Mouse (Mus musculus) forebrain, embryonic 11.5 days (tissue): ENCODE measurements around the gene Oxt. TPM values are rescaled to one million over a fixed set of nuclear protein-coding genes. Genes with fewer than 3 reads are reported as not detected.

Source experiments
- ATAC-seq: fragments of 200-750 bp; cut with Nextera tagmentation; replicated peaks from 2 replicates; pipeline ENCODE4 v1.8.0; 2017; ENCODE audit warnings: moderate TSS enrichment; ENCODE audit not compliant: low FRiP score
- DNase-seq: peaks from one replicate; pipeline ENCODE4 v3.0.0-alpha.2; 2017; ENCODE audit warnings: low spot score
- H3K27ac ChIP-seq: fragments of 300-500 bp; sonication (generic); 2 replicates; pipeline ENCODE4 v1.5.1; 2014; ENCODE audit warnings: low read depth, low read length
- H3K27me3 ChIP-seq: fragments of 300-500 bp; sonication (generic); 2 replicates; pipeline ENCODE4 v1.6.1; 2014; ENCODE audit warnings: mild to moderate bottlenecking, low read length, mixed read lengths; ENCODE audit not compliant: control insufficient read depth, insufficient read depth
- H3K36me3 ChIP-seq: fragments of 300-500 bp; sonication (generic); 2 replicates; pipeline ENCODE4 v1.6.1; 2014; ENCODE audit warnings: mild to moderate bottlenecking, low read length, moderate library complexity, mixed read lengths; ENCODE audit not compliant: control insufficient read depth, insufficient read depth
- H3K4me1 ChIP-seq: fragments of 300-500 bp; sonication (generic); replicated peaks from 2 replicates; pipeline ENCODE4 v1.6.1; 2014; ENCODE audit warnings: low read length, mixed read lengths; ENCODE audit not compliant: control insufficient read depth, insufficient read depth
- H3K4me2 ChIP-seq: fragments of 300-500 bp; sonication (generic); 2 replicates; pipeline ENCODE4 v1.6.1; 2014; ENCODE audit warnings: low read depth, mild to moderate bottlenecking, low read length, moderate library complexity, mixed read lengths; ENCODE audit not compliant: severe bottlenecking
- H3K4me3 ChIP-seq: fragments of 300-500 bp; sonication (generic); 2 replicates; pipeline ENCODE4 v1.5.1; 2014; ENCODE audit warnings: low read depth, low read length
- H3K9ac ChIP-seq: fragments of 300-500 bp; sonication (generic); 2 replicates; pipeline ENCODE4 v1.6.1; 2014; ENCODE audit warnings: low read length
- H3K9me3 ChIP-seq: fragments of 300-500 bp; sonication (generic); 2 replicates; pipeline ENCODE4 v1.6.1; 2016; ENCODE audit warnings: low read length, mixed read lengths; ENCODE audit not compliant: control insufficient read depth
- WGBS: fragments of 180-500 bp; shearing (Covaris S2); extraction: QIAGEN DNeasy Blood & Tissue Kit; methylation state at CpG from one replicate; pipeline ENCODE4 v1.1.7; 2014; 5-methylcytosine and 5-hydroxymethylcytosine counted together
- polyA plus RNA-seq: library from polyadenylated mRNA; unstranded; fragments of >200 nt; fragmentation: Nextera tagmentation; extraction: Ambion mirVana; gene quantifications from 2 replicates; pipeline ENCODE4 v1.2.1, GENCODE M21; 2014

Oxt gene
- polyA plus RNA-seq = not detected in 2 replicates

DNA sequence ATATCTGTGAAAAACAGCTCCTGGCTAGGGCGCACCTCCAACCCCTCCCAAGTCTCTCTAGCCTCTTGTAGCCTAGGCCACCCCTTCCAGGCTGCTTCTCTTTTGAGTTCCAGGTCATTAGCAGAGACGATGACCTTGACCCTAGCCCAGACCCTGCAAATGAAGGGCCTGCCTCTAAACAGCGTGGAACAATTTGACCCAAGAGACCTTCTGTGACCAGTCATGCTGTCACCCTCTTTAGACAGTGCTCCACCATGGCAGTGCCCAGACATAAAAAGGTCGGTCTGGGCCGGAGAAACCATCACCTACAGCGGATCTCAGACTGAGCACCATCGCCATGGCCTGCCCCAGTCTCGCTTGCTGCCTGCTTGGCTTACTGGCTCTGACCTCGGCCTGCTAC lies at the start of gene Oxt:
TSS of gene Oxt (plus strand) at position 301 of the 400 bp plus-strand sequence.
- H3K27ac ChIP-seq = no peak within 1 kb of the TSS

DNA sequence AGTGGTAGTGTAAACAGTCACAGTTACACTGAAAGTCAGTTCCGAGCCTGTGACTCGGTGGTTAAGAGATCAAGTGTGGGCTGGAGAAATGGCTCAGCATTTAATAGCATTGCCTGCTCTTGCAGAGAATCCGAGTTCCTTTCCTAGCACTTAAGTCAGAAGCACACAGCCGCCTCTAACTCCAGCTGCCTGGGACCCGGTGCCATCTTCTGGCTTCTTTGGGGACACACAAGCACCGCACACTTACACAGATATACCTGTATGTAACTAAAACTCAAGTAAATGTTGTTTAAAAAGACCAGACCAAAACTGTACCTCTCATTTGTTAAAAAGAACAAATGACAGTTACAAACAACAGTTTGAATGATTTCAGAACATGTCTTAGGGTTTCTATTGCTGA lies 47.5 kb upstream of the Oxt start:
- H3K27me3 ChIP-seq = no peaks in the 10 kb centered on the region
- no peak for ATAC-seq
- H3K4me1 ChIP-seq = no peaks in the 10 kb centered on the region
- H3K9me3 ChIP-seq = no peaks in the 10 kb centered on the region
- no peak for DNase-seq
- no peak overlapping the region for H3K9ac ChIP-seq
- no peak overlapping the region for H3K4me2 ChIP-seq
- WGBS = 90% methylated on average over 6 of the region's 6 CpGs
- no peak overlapping the region for H3K4me3 ChIP-seq
- H3K27ac ChIP-seq = no peak overlapping the region
- H3K36me3 ChIP-seq = no peaks in the 10 kb centered on the region; the same call in 1 of the 2 replicates

More for the DNA sequence above, at the start of gene Oxt:
- Histone ChIP-seq H3K9ac (no peak within 1 kb of the TSS), H3K9me3 (no peaks in the 10 kb centered on the region), H3K4me2 (peak within 1 kb of the TSS; percentile 37), H3K4me3 (peak within 1 kb of the TSS; percentile 19), H3K36me3 (no peaks in the 10 kb centered on the region), H3K27me3 (peaks cover 60% of the 10 kb centered on the region), H3K4me1 (peaks cover 3% of the 10 kb centered on the region; the same call in 1 of the 2 replicates)
- DNase-seq (no peak), ATAC-seq (no peak)
- 35% methylated on average over 9 of the region's 9 CpGs for WGBS

DNA sequence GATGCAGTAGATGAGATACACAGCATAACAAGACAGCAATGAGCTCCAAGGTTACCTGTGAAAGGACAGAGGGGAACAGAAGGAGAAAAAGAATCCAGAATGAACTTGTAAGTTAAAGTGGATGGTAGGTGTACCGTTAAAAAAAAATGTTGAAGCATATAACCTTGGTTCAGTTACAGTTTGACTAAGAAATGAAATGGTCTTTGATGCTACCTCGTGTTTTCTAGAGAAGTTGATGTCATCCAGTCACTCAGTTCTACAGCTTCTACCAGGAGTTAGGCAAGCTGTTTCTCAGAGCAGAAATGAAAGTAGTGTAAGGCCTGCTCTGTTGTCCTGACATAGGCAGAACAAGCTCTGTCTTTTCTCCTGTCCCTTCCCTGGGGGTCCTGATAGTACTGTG lies 46.7 kb upstream of the Oxt start:
- DNase-seq (no peak), ATAC-seq (no peak)
- H3K9ac ChIP-seq = no peak overlapping the region
- H3K27me3 ChIP-seq = no peaks in the 10 kb centered on the region
- H3K4me3 ChIP-seq = no peak overlapping the region
- no peak overlapping the region for H3K27ac ChIP-seq
- H3K4me1 ChIP-seq = no peaks in the 10 kb centered on the region
- H3K4me2 ChIP-seq = no peak overlapping the region
- no peaks in the 10 kb centered on the region; the same call in 1 of the 2 replicates for H3K36me3 ChIP-seq
- H3K9me3 ChIP-seq = no peaks in the 10 kb centered on the region
- WGBS = 91% methylated on average over 2 of the region's 2 CpGs

DNA sequence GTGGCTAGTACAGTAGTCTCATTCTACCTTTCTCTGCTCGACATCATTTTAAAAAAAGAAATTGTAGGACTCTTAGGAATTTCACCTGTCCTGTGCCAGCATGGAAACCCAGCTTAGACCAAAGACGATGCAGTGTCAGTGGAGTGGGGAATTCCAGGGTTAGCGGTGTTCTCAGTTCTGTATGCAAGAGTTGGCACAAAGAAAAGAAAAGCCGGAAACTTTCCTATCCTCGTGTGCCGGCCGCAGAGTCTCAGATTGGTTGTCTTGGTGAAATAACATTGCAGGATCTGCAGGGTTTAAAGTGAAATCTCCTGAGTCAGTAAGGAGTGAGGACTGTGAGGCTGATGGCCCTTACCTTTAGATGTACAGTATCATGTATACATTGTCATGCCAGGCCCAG lies 46.0 kb upstream of the Oxt start:
- WGBS = 87% methylated on average over 7 of the region's 7 CpGs
- H3K4me1 ChIP-seq = no peaks in the 10 kb centered on the region
- no peak overlapping the region for H3K27ac ChIP-seq
- no peak overlapping the region for H3K9ac ChIP-seq
- no peak overlapping the region for H3K4me2 ChIP-seq
- no peaks in the 10 kb centered on the region for H3K27me3 ChIP-seq
- no peak overlapping the region for H3K4me3 ChIP-seq
- H3K9me3 ChIP-seq = no peaks in the 10 kb centered on the region
- ATAC-seq (no peak), DNase-seq (no peak)
- H3K36me3 ChIP-seq = no peaks in the 10 kb centered on the region; the same call in 1 of the 2 replicates

DNA sequence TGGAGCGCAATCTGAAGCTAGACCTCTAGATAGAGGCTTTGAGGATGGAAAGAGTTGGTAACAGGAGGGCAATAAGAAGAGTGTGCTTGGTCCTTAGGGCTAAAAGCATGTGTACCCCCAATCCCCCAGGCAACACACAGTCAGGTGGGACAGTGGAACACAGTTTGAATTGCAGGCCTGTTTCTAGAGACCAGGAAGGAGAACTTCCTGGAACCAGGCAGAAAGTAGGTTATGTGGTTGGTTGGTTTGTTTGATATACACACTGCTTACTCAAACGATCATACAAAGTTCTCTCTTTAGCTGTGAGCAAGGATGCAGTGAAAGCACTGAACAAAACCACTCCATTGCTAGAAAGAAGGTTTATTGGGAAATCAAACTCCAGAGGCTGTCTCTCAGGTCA lies 43.8 kb upstream of the Oxt start:
- Histone ChIP-seq H3K4me3 (no peak overlapping the region), H3K9ac (no peak overlapping the region), H3K27me3 (no peaks in the 10 kb centered on the region), H3K9me3 (no peaks in the 10 kb centered on the region), H3K27ac (no peak overlapping the region), H3K36me3 (no peaks in the 10 kb centered on the region; the same call in 1 of the 2 replicates), H3K4me2 (no peak overlapping the region), H3K4me1 (no peaks in the 10 kb centered on the region)
- WGBS = 92% methylated on average over 2 of the region's 2 CpGs
- ATAC-seq (no peak), DNase-seq (no peak)

DNA sequence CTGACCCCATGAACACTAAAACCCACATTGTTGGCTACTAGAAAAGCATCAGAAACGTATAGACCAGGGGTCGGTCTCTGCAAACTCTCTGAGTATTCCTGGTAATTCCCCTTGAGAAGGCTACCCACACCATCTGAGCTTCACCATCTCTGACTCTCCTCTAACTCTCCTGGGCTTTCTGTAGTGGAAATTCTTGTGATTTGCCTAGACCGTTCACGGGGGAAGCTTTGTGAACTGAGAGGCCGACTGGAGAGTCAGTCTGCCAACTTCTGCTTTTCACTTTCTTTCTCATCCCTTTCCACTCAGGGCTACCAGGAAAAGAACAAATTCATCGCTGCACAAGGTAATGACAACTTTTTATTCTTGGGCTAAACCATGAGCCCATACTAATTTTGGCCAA lies 41.0 kb upstream of the Oxt start:
- WGBS = 95% methylated on average over 6 of the region's 6 CpGs
- Histone ChIP-seq H3K36me3 (no peaks in the 10 kb centered on the region; the same call in 1 of the 2 replicates), H3K27me3 (no peaks in the 10 kb centered on the region), H3K4me2 (no peak overlapping the region), H3K4me1 (no peaks in the 10 kb centered on the region), H3K4me3 (no peak overlapping the region), H3K27ac (no peak overlapping the region), H3K9me3 (no peaks in the 10 kb centered on the region), H3K9ac (no peak overlapping the region)
- ATAC-seq = no peak
- DNase-seq = no peak

DNA sequence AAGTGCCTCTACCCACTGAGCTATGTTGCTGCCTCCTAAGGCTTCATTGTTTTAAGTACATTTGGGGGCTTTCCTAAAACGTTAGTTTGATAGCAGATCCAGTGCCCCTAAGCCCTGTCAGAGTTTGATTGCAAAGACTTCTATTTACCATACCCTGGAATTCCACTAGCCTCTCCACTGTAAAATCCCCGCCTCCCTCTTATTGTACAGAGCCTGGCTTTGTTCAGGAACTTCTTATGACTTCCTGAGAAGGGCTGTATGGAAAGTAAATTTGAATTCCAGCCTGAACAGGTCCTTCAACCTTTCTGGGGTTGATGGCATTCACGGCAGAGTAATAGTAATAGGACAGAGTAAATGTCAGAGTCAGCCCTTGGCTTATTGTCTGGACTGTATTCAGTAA lies 39.1 kb upstream of the Oxt start:
- Histone ChIP-seq H3K4me1 (no peaks in the 10 kb centered on the region), H3K4me3 (no peak overlapping the region), H3K4me2 (no peak overlapping the region), H3K9me3 (no peaks in the 10 kb centered on the region), H3K27ac (no peak overlapping the region), H3K9ac (no peak overlapping the region), H3K36me3 (no peaks in the 10 kb centered on the region; the same call in 1 of the 2 replicates), H3K27me3 (no peaks in the 10 kb centered on the region)
- ATAC-seq (no peak), DNase-seq (no peak)
- WGBS = 76% methylated on average over 3 of the region's 3 CpGs

DNA sequence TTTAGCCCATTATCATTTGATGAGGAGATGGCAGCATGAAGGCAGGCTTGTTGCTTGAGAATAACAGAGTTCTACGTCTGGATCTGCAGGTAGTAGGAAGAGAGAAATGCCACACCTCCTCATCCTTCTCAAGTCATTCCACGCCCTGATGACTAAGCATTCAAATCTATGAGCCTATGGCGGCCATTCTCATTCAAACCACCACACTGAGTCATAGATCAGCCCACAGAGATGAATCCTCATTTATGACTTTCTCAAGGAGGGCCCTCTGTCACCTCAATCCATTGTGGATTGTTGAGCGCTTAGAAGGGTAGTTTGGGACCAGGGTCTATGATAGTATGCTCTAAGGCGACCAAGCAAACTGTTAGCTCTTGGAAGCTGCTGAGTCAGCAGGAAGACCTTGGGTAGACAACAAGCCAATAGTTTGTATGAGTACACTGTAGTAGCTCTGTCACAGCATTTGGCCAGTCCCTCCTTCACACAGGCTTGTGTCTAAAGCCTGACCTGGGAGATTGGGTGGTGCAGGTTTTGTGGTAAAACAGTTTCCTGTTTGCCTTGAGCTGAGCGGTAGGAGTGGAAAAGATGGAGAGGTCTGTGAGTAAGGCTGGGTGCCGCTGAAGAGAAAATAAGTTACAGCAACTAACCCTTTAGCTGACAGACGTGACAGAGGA lies 37.0 kb upstream of the Oxt start:
- Histone ChIP-seq H3K9ac (no peak overlapping the region), H3K27me3 (no peaks in the 10 kb centered on the region), H3K9me3 (no peaks in the 10 kb centered on the region), H3K4me3 (no peak overlapping the region), H3K4me2 (no peak overlapping the region), H3K27ac (no peak overlapping the region), H3K4me1 (no peaks in the 10 kb centered on the region), H3K36me3 (peaks cover 2% of the 10 kb centered on the region; the same call in 1 of the 2 replicates)
- ATAC-seq = no peak
- no peak for DNase-seq
- WGBS = 92% methylated on average over 8 of the region's 8 CpGs

DNA sequence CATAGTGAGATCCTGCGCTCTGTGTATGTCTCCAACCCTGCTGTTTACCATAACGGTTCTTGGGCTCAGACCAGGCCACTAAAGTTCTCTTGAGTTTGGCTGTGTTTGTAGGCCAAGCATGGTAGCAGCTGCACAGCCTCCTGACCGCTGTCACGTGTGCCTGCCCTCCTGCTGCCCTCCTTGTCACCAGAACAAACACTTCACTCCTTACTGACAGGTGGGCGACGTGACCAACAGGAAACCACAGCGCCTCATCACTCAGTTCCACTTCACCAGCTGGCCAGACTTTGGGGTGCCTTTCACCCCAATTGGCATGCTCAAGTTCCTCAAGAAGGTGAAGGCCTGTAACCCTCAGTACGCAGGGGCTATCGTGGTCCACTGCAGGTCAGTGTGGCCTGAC lies 35.7 kb upstream of the Oxt start:
- Histone ChIP-seq H3K9ac (no peak overlapping the region), H3K4me1 (no peaks in the 10 kb centered on the region), H3K4me2 (no peak overlapping the region), H3K4me3 (no peak overlapping the region), H3K9me3 (no peaks in the 10 kb centered on the region), H3K36me3 (peaks cover 2% of the 10 kb centered on the region; the same call in 1 of the 2 replicates), H3K27me3 (no peaks in the 10 kb centered on the region), H3K27ac (no peak overlapping the region)
- ATAC-seq (no peak), DNase-seq (no peak)
- 94% methylated on average over 9 of the region's 9 CpGs for WGBS
